ENCODE assay signal across 8 mouse cellular contexts in genomic region chr19:5560457-5561041, GRCm38 (mm10). TPM values are rescaled to one million over a fixed set of nuclear protein-coding genes. Genes with fewer than 3 reads are reported as not detected.
DNase-seq lines count a peak whose midpoint lies in the region; ATAC-seq and TF ChIP-seq lines count a peak whose summit lies in the region.

Ovol1 (minus strand) TSS chr19:5560646.

- no peak for ATAC-seq in forebrain, embryonic 15.5 days (replicated peaks)
- ATAC-seq in kidney, postnatal 0 days (replicated peaks; ENCODE audit: low FRiP score, low read depth): peak; percentile 68

- peak within 1 kb of the TSS; percentile 60 for H3K4me2 ChIP-seq in forebrain, embryonic 15.5 days (replicated peaks)
- H3K4me2 ChIP-seq in kidney, postnatal 0 days (ENCODE audit: low read length): peak within 1 kb of the TSS; percentile 61

- peak within 1 kb of the TSS; percentile 73 for H3K27ac ChIP-seq in testis, adult 2 months (ENCODE audit: control insufficient read depth, insufficient read depth, low read depth, low read length)
- no peak within 1 kb of the TSS for H3K27ac ChIP-seq in forebrain, embryonic 15.5 days (replicated peaks)
- peak within 1 kb of the TSS; percentile 95 for H3K27ac ChIP-seq in kidney, postnatal 0 days

- TF ChIP-seq POLR2A in testis, adult 2 months (IDR thresholded peaks at IDR 0.05; ENCODE audit: control insufficient read depth, low read depth, low read length): no peak

- 0 out of 2 replicates have a peak within 1 kb of the TSS, but pooled peaks have one; percentile 22 for H3K9ac ChIP-seq in forebrain, embryonic 15.5 days (replicated peaks)
- H3K9ac ChIP-seq in kidney, postnatal 0 days (ENCODE audit: low read depth, low read length): peak within 1 kb of the TSS; percentile 59

- peak within 1 kb of the TSS; percentile 87 for H3K4me3 ChIP-seq in testis, adult 2 months (ENCODE audit: control insufficient read depth, low read depth, low read length)
- peak within 1 kb of the TSS; percentile 37 for H3K4me3 ChIP-seq in forebrain, embryonic 15.5 days
- H3K4me3 ChIP-seq in kidney, postnatal 0 days (replicated peaks; ENCODE audit: low read depth, low read length): peak within 1 kb of the TSS; percentile 46

- WGBS in forebrain, embryonic 15.5 days: under 1% methylated on average over 57 of the region's 57 CpGs
- under 1% methylated on average over 57 of the region's 57 CpGs for WGBS in kidney, postnatal 0 days

- no peak for TF ChIP-seq CTCF in testis, adult 2 months (IDR thresholded peaks at IDR 0.05; ENCODE audit: control insufficient read depth, insufficient read depth, insufficient replicate concordance, low read depth, low read length)
- TF ChIP-seq CTCF in kidney, postnatal 0 days (IDR thresholded peaks at IDR 0.05; ENCODE audit: low read depth): no peak

- peaks cover 33% of the 10 kb centered on the region for H3K4me1 ChIP-seq in testis, adult 2 months (ENCODE audit: control insufficient read depth, insufficient read depth, low read length)
- peaks cover 15% of the 10 kb centered on the region for H3K4me1 ChIP-seq in forebrain, embryonic 15.5 days
- peaks cover 6% of the 10 kb centered on the region for H3K4me1 ChIP-seq in kidney, postnatal 0 days (replicated peaks; ENCODE audit: insufficient read depth, low read length)

- H3K9me3 ChIP-seq in forebrain, embryonic 15.5 days: no peaks in the 10 kb centered on the region
- H3K9me3 ChIP-seq in kidney, postnatal 0 days (replicated peaks; ENCODE audit: low read length): no peaks in the 10 kb centered on the region

- no peaks in the 10 kb centered on the region for H3K27me3 ChIP-seq in testis, adult 2 months (ENCODE audit: control insufficient read depth, insufficient read depth, low read length)
- peaks cover 73% of the 10 kb centered on the region for H3K27me3 ChIP-seq in forebrain, embryonic 15.5 days
- H3K27me3 ChIP-seq in kidney, postnatal 0 days (ENCODE audit: insufficient read depth, low read length): peaks cover 4% of the 10 kb centered on the region; the same call in 1 of the 2 replicates

- DNase-seq in testis, postnatal 10 days (ENCODE audit: low spot score): no peak
- DNase-seq in kidney, postnatal 0 days (ENCODE audit: low spot score): no peak
- DNase-seq in lung, postnatal 36 days: peak; percentile 84
- peak; percentile 86 for DNase-seq in urinary bladder, postnatal 14 days (ENCODE audit: low spot score)
- no peak for DNase-seq in cerebellum, adult 9-10 months
- DNase-seq in right cerebral cortex, postnatal 4 days: no peak

- H3K36me3 ChIP-seq in testis, adult 2 months (ENCODE audit: control insufficient read depth, insufficient read depth, low read length): no peaks in the 10 kb centered on the region
- no peaks in the 10 kb centered on the region for H3K36me3 ChIP-seq in forebrain, embryonic 15.5 days
- H3K36me3 ChIP-seq in kidney, postnatal 0 days (ENCODE audit: insufficient read depth, low read length): no peaks in the 10 kb centered on the region

RNA-seq across cellular contexts. Expression of gene Ovol1, which starts in this region (rescaled TPM):
- 8.5 and 10.1 TPM in 2 replicates for polyA plus RNA-seq in testis, adult 2 months (2012; rRNA removed)
- polyA plus RNA-seq in forebrain, embryonic 15.5 days (2015; fragmentation: Nextera tagmentation; extraction: Ambion mirVana): not detected in 2 replicates
- 12.3 and 13.7 TPM in 2 replicates for polyA plus RNA-seq in kidney, postnatal 0 days (2015; fragmentation: Nextera tagmentation; extraction: Ambion mirVana)

Comparison
In these comparisons a context has a peak if more than half of its experiments do, and no peak if none do; other contexts are left out.
1. H3K4me3 ChIP-seq: peak in every context shown above with its lines; median percentile 87 in testis, adult 2 months; 46 in kidney, postnatal 0 days; 37 in forebrain, embryonic 15.5 days.
2. DNase-seq: peak in lung, postnatal 36 days (single experiment) and urinary bladder, postnatal 14 days (single experiment); none in testis, postnatal 10 days (single experiment), kidney, postnatal 0 days (single experiment), cerebellum, adult 9-10 months (single experiment) and right cerebral cortex, postnatal 4 days (single experiment).